Mouse (Mus musculus) left cerebral cortex, adult 8-10 months (tissue): Measurements from ENCODE around the gene Kif1c. TPM values are rescaled to one million over a fixed set of nuclear protein-coding genes. Genes with fewer than 3 reads are reported as not detected.
"Not testable (repeated sequence)": the region's sequence is repeated elsewhere in the genome, so short reads cannot be mapped to it uniquely, and the experiment has no call there.

ENCODE experiments used
- DNase-seq, 2 experiments: peaks; one replicate each; pipeline ENCODE4 v3.0.0; 2022; ENCODE audit warnings: low spot score in 2 of 2
- total RNA-seq, 4 experiments: library from RNA; stranded (reverse); gene quantifications; 2 replicates each; pipeline ENCODE4 v1.2.4; 2022

Gene Kif1c
- total RNA-seq, 4 experiments from 2014 or later = 59.3 to 70.2 (median 65.8) TPM

DNA sequence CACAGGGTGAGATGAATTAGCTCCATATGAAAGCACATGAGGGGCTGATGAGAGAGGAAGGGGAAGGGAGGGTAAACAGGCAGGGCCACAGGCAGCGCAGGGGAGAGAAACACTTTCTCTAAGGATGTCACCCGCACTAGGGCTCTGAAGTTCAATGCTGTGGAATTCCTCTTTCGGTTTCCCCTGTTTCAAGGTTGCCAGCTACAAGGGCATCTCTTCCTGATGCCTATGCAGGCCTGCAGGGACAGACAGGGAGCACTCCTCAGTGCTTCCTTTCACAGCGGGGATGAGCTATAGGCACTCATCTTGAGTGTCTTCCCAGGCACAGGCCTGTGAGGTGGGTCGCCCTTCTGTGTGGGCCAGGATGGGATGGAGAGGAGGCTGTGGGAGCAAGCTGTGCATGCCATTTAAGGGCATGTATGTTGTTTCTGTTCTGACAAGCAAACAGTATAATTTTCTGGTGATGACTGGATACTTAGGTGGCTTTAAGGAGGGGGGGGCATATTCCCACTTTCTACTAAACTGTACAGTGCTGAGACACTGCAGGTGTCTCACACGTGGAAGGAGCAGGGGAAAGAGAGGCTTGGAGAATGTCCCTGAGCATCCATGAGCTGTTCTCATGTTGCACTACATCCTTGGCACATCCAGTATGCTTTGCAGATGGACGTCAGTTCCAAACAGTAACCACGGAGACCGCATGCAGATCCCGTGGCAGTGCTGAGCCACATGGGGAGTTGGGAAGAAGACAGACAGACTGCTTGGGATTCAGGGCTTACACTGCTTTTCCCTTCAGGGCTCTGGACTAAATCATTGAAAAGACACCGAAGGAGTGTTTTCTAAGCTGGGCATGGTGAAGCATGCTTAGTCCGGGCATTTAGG lies 42.5 kb downstream of the Kif1c start:
- no peak for DNase-seq

DNA sequence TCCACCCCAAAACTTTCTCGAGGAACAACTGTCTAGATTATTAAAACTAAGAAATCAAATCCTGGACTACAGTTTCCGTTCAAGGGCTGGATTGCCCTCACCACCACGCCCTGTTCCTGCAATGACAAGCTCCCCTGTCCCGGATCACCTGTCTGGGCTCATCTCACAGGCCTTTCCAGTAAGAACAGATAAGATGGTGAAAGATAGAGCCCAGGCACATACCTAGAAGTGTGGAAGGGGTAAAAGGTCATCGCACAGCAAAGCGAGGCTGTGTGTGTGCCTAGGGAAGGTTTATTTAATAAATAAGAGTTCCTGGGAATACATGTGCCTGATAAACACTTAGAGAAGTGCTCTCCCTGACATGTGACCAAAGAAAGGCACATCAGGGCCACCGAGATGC lies 45.3 kb downstream of the Kif1c start:
- no peak for DNase-seq

DNA sequence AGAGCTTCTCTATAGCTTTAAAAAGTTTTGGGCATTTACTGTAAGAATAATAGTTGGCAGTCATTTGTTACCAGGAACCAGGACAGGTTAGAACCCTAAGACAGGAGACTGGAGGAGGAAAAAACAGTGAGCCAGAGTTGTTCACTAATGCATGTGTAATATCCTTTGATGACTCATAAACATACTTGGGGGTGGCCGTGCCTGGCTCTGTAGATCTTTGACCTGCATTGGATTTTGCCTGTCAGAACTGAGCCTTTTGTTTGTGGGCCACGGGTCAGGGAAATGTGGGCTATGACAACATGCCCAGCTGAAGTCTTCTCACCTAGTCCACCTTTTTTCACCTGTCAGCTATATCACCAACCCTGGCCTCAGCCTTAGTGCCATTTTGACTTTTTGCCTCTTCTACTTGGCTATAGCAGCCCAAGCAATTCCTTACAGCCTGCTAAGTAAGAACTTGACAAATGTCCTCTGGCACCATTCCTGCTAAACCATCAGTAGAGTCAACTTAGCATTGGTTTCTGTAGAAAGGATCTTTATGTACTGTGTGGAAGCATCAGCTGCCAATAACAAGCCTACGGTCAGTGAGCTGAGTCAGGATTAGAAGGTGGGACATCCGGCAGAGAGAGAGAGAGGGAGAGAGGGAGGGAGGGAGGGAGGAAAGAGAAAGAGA lies 47.7 kb downstream of the Kif1c start:
- DNase-seq = no peak

DNA sequence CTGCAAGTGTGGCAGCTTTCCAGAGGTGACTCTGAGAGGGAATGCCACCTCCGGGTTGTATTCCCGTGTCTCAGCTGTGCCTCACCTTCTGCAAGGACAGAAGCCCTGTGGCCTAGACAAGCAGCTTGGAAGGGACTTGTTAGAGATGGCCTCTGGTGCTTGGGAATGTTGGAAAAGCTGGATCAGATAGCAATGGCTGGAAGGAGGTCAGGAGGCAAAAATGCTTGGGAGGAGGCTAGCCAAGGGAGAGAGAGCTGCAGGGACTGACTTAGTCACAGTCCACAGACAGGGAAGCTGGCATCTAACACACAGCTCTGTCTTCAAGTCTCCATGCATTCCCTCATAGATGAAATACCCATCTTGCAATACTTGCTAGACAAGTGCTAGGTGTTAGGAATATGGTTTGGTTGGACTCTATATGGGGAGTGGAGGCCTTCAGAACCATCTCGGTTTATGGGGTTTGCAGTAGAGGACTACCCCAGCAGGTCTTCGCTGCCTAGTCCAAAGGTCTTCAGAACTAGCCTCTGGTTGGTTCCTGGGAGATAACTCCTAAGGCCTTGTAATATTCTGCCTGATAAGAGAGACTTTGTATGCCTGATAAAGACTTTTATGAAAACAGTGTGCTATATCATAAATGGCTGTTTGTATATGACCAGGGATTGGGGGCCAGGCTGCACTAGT lies 52.1 kb downstream of the Kif1c start:
- no peak for DNase-seq

DNA sequence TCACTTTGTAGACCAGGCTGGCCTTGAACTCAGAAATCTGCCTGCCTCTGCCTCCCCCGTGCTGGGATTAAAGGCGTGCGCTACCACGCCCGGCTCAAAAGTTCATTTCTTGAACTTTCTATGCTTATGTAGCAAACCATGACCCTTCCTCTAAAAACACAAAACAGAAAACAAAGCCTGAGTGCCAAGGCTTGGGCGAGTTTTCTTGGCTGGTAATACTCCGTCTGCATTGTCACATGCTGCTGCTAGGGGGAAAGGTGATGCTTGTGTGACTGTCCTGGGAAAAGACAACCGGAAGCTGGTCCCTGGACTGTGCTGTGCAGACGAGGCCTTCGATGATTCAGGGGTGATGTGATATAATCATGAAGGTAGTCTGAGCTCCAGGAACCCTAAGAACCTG lies 52.8 kb downstream of the Kif1c start:
- no peak for DNase-seq

DNA sequence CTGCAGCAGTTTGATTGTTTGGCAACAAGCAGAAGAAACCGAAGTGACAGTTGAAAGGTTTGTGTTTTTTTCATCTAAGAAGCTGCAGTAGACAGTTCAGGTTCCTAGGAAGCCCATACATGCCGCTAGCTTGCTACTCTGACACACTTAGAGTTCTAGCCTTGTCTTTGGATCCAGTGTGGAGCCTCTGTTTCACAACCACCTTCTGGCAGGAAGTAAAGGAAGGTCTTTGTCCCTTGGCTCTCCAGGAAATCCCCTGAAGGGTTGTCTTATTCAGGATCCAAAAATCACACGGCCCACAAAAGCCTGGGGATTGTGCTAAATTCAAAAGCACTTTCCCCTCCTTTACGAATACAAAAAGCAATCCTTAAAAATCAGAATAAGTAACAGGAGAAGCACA lies 54.1 kb downstream of the Kif1c start:
- DNase-seq = no peak

DNA sequence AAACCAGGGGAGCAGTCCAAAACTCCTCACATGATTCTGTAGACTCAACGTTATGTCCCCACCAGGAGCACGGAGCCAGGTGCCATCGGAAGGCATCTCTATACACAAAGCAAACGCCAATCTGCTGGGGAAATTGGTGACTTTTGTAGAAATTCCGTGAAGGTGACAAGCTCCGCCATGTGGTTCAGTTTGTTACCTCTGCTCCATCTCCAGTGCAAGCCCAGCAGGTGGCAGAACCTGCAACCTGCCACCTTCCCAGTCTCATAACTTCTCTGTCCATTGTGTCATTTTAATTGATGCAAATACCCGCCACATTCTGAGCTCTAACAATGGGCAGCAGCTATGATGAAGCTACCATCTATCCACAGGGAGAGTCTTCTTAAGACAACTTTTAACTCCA lies 54.6 kb downstream of the Kif1c start:
- no peak for DNase-seq

DNA sequence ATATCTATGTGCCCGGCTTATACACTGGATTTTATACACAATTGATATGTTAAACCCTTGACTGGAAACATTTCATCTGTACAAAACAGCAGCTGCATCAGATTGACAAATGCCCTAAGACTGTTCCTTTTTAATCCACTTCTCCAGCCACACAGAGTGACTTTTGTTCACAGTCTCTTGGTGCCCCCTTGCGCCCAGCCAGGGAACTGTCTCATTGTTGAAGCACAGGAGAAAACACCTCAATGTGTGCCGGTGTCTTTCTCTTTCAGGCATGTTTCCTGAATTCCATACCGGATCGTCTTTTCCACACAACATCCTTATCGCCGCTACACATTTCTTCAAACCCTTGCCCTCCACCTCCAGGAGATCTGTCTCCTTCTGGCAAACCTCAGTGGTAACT lies 55.3 kb downstream of the Kif1c start:
- peak in 1 of 2 experiments; percentile 89 for DNase-seq

DNA sequence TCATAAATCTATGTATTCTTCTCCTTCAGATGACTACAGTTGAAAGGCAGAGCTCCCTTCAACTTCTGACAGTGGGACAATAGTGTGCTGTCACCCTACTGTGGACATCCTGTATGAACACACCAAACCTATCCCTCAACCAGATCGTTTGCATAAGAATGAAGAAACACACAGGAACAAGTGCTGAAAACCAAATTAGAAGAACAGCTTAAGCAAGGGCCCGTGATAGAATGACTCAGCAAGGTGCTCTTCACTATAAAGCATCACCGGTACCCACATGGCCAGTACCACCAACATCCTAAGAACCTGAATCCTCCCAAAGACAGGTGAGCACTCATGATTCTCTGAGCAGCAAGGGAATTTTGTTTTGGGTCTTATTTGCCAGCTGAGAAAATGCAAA lies 60.1 kb downstream of the Kif1c start:
- DNase-seq = not testable (repeated sequence)

DNA sequence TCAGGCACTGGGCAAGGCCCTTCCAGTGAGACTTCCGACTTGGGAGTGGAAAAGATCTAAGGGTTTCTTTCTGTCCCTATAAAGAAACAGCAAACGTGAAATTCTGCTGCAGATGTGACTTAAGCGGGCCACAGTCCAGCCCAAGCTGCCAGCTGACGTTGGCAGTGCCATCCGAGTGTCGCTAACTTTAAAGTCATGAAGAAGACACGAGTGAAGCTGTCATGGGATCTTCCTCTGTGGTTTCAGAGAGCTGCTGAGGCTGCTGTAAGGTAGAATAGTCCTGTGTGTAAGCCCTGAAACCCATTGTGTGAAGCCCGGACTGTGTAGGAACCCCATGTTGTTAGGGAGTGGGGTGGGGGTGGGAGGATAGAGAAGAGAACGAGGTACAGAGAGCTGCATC lies 62.3 kb downstream of the Kif1c start:
- DNase-seq = no peak

DNA sequence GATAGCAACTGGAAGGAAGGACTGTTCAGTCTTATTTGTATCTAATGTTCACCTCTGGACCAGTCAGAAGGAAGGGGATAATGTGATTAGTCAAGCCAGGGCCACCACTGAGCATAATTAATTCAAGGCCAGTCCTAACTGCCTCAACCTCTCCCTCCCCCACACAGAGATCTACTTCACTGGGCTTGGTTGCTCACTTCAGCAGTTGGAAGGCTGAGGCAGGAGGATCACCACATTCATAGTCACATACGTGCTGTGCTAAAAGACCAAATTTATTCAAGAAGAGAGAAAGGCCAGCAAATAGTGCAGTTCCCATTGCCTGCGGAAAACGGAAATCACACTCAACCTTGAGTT lies 63.2 kb downstream of the Kif1c start:
- no peak for DNase-seq

DNA sequence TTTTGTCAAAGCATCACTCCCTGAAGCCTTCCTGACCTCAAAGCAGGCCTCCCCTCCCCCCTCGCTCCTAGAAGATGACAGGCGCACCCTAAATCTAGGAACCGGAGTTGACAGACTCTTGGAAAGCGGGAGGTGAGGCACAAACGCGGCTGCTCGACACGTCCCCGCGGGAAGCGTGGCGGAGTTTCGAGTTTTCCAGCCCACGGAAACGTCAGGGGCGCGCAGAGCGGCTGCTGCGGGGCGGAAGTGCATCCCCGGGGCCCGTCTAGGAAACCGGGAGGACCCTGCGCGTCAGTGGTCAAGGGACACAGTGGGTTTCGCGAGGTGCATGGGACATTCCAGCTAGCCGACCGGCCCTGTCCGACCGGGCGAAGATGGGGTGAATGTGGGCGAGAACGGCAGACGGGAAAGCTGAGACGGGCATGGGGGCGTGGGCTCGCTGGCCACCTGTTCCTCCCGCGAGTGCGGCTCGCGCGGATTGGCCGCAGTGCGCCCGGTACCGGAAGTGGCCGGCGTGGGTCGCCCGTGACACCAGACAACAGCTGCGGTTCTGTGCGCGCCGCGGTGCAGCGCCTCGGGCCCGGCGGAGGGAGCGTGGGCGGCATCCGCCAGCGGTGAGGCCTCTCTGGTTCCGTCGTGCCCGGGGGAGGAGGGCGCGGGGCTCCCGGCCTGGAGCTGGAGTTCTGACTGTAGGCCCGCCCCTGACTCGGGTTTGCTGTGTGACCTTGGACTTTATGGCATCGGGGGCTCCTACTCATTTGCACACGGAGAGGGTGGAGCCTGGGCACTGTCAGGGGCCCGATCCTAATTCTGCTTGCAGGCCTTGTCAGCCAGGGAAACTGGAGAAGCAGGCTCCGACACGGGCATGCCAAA lies 63.8 kb downstream of the Kif1c start, which contains the start of gene Zfp3:
Gene Zfp3 (plus strand): TSS at position 274 of the 873 bp plus-strand sequence.
- DNase-seq = peak; percentile 68 to 85

DNA sequence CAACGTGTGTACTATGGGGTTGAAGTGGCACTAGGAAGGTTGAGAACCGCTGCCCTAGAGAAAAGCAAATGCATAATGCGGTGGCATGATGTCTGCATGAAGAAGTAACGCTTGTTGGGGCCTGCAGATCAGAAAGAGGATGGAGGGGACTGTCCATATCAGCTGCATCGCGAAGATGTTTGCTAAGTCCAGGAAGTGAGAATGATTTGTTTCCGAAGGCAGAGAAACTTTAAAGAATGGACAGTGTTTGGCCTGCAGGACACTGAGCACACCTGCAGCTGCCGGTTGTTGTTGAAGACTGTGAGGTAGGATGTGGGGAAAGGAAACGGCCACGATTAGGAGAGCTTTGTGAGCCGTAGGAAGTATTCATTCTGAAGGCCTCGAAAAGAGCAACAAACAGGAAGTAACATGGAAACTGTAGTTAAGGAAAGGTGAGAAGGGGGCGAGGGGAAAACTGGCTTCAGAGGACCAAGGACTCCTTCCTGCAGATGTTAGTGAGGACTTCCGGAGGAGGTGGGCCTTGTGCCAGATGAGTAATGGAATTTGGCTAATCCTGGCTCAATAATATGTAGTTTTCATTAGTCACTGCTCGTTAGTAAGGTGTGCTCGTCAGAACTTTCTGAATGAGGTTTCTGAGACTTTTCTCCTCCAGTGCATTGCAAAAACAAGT lies 65.6 kb downstream of the Kif1c start:
- DNase-seq = no peak

DNA sequence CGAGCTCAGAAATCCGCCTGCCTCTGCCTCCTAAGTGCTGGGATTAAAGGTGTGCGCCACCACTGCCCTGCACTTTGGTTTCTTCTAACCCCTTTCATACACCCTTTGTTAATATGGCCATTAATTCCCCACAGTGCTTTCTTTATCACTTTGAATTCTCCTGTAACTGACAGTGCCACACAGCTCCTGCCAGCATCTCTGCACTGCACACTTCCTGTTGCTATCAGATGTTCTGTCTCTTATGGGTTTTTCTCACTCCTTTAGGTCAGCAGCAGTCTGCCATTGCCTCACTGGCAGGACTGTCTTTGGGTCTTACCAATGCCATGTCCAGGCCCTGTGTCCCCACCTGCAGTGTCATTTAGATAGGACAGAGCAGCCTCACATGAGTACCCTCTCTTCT lies 70.5 kb downstream of the Kif1c start:
- DNase-seq = no peak

DNA sequence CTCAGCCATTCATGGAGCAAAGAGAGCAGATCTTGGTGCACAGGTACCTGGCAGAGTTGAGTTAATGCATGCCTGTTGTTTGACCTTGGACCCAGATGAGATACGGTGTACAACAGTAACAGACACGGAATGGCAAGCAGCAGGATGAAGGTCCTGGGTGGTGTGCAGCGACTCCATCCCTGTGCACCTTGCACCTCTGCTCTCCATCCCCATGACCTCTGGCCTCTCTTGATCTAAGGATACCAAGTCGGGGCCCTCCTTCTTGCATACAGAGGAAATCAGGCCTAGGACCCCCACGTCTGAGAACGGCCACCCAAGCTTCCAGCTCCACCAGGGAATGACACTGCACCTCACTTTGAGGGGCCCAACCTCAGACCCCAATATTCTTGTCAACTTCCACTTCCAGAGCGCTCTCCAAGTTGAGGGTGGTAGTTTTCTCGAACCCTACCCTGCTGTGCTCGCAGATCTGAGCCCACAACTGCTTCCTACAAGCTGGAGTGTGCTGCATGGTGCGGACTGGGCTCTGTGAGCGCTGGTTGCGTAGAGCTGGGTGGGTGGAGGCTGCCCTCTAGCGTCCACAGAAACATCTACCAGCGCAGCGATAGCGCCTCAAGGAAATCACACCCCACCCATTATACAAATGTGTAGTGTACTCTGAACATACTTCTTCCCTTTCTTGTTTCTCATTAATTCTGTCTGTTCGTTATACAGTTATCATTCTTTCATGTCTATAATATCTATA lies 76.7 kb downstream of the Kif1c start:
- DNase-seq = peak; percentile 21 to 41

DNA sequence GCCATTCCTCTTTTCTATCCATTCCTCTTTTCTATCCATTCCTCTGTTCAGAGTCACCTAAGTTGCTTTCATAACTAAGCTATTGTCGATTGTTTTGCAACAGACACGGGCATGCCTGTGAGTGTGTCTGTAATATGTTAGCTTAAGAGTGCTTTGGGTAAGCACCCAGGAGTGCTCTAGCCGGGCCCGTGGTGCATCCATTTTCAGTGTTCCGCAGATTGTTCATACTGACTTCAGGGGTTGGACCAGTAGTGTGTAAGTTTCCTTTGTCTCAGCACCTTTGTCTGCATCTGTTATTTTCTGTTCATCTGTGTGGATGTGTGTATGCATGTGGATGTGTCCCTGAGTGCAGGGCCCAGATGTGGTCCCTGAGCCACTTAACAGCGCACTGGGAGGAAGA lies 77.3 kb downstream of the Kif1c start:
- no peak for DNase-seq

DNA sequence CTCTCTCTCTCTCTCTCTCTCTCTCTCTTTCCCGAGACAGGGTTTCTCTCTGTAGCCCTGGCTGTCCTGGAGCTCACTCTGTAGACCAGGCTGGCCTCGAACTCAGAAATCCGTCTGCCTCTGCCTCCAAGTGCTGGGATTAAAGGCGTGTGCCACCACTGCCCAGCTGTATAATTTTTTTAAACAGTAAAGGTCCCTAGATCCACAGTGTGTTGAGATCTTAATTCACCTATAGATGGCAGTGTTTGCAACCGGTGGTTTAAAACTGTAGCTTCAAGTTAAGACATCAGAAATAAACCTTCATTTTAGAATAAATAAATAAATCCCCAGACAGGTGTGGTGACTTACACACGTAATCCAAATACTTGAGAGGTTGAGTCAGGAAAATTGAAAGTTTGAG lies 77.7 kb downstream of the Kif1c start:
- DNase-seq = not testable (repeated sequence)
